Mouse (Mus musculus) layer of hippocampus, adult 8-10 months (tissue): ENCODE results near the gene Fam173a. TPM values are rescaled to one million over a fixed set of nuclear protein-coding genes. Genes with fewer than 3 reads are reported as not detected.
A peak's percentile ranks its signal among the peaks of the same experiment; 100 is the strongest.
"Not testable (repeated sequence)": the region's sequence is repeated elsewhere in the genome, so short reads cannot be mapped to it uniquely, and the experiment has no call there.

Experiments used
- DNase-seq, 2 experiments: peaks; one replicate each; pipeline ENCODE4 v3.0.0; 2022; ENCODE audit warnings: low spot score in 2 of 2
- total RNA-seq, 4 experiments: library from RNA; stranded (reverse); gene quantifications; 2 replicates each; pipeline ENCODE4 v1.2.4; 2022

The Fam173a gene
- total RNA-seq, 4 experiments from 2014 or later: 93.0 to 103 (median 99.1) TPM

DNA sequence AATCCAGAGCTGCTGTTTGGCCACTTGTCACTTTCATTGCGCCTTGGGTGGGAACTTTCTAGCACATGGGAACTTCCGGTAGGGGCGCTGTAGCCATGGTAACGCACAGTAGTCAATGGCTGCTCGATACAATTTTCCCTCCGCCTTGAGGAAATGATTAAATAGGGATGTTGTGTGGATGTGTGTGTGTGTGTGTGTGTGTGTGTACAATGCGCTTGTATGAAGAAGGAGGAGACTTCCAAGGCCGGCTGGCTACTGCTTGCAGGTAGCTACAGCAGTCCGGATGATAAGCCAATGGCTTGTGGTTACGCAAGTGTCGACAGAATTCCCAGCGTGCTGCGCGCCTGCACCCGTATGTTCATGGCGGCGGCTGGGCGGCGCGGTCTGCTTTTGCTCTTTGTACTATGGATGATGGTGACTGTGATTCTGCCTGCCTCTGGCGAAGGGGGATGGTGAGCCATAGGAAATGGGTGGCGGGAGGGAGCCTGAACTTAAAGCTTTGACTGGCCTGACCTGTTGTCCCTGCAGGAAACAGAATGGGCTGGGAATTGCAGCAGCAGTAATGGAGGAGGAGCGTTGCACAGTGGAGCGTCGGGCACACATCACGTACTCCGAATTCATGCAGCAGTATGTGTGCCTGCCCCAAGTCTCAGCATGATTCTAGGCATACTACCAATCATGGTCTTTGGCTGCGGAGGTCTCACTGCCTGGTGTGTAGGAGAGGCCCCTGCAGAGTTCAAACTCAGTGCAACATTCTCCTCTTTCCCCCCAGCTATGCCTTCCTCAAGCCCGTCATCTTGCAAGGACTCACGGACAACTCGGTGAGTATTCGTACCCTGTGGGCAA, 36.2 kb upstream of the Fam173a start, which contains the start of gene Jmjd8:
Gene Jmjd8, plus strand, starts transcription at position 156 of the 846 bp plus-strand sequence.
- peak; percentile 78 to 87 for DNase-seq

DNA sequence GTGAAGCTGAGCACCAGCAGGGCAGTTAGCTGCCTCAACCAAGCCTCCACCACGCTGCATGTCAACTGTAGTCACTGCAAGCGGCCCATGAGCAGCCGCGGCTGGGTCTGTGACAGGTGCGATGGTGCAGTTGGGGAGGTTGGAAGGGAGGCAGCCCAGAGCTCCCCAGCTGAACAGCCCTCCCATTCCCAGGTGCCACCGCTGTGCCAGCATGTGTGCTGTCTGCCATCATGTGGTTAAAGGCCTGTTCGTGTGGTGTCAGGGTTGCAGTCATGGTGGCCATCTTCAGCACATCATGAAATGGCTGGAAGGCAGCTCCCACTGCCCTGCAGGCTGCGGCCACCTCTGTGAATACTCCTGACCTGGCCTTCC, 35.5 kb upstream of the Fam173a start:
- no peak for DNase-seq

GRCm38 (mm10) chr17:25827546-25828222, 35.0 kb upstream of the Fam173a start:
- no peak for DNase-seq

DNA sequence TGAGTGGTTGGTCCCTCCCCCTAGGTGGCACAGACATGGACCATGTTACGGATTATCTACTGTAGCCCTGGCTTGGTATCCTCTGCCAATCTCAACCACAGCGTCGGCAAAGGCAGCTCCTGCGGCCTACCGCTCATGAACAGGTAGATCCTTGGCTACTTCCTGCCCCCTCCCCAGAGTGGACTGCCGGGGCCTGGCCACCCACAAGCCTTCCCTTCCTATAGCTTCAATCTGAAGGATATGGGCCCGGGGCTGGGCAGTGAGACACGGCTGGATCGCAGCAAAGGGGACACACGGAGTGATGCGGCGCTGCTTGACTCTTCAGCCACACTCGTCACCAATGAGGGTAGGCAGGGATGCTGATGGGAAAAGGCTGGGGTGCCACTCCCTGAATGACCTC, 34.3 kb upstream of the Fam173a start:
- DNase-seq: no peak

DNA sequence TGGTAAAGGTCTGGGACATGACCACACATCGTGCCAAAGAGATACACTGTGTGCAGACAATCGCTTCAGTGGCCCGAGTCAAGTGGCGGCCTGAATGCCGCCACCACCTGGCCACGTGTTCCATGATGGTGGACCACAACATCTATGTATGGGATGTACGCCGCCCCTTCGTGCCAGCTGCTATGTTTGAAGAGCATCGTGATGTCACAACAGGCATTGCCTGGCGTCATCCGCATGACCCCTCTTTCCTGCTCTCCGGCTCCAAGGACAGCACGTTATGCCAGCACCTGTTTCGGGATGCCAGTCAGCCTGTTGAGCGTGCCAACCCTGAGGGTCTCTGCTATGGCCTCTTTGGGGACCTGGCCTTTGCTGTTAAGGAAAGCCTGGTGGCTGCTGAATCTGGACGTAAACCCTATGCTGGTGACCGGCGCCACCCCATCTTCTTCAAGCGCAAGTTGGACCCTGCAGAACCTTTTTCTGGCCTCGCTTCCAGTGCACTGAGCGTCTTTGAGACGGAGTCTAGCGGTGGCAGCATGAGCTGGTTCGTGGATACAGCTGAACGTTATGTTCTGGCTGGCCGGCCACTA, 33.4 kb upstream of the Fam173a start:
- no peak for DNase-seq

DNA sequence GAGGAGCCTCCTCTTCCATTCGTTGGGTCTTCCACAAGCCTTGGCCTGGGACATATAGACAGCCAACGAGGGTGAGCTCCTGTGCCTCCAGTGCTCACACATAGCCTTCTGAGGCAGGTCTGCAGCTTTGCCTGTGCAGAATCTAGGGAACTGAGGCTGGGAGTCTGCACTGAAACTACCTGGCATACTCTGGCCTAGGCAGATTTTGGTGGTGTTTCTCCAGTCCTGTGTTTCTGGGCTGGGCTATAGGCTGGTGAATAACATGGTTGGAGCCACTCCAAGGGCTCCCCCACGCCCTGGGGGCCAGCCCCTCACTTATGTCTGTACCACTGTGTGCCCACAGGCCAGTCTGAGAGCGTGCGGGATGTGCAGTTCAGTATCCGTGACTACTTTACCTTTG, 32.6 kb upstream of the Fam173a start:
- DNase-seq: no peak

DNA sequence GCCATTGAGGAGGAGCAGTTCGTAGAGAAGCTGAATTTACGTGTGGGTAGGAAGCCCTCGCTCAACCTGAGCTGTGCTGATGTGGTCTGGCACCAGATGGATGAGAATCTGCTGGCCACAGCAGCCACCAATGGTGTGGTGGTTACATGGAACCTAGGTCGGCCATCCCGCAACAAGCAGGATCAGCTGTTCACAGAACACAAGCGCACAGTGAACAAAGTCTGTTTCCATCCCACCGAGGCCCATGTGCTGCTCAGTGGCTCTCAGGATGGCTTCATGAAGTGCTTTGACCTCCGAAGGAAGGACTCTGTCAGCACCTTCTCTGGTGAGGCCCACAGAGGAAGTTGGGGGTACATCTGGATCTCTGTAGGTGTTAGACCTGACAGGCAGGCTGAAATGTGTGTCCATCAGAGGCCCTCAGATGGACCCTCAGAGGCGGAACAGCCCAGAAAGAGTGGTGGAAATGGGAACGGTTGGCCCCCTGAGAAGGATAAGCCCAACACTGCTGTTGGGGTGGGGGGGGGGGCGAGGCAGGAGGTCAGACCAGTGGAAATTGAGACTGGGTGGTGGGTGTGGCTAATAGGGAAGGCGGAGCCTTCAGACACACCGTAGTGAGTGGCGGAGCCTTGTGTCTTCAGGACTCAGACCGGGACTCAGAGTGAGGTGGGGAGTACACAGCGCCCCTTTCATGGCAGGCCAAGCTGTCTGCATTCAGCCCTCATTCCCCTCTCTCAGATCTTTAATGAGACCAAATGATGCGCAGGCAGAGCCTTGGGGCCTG, 31.9 kb upstream of the Fam173a start:
- DNase-seq: no peak

DNA sequence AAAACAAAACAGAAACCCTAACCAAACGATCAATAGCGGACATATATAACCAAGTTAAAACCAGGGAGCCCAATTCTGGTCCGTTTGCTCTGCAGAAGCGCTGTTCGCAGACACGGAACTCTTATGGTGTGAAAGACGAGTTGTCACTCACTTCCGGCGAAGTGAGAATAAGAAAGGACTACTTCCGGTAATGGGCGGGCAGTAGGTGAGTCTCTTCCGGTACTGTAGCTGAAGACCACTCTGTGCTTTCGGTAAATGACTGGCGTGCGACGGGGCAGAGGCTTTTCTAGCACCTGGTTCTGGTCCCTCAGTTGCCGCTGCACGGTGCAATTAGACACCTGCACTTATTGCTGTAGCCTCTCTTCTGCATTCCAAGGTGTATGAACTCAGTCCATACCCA, 30.8 kb upstream of the Fam173a start, which contains the start of gene Wdr24:
Gene Wdr24, plus strand, starts transcription at position 176 of the 400 bp plus-strand sequence.
- peak in 1 of 2 experiments; percentile 83 for DNase-seq

GRCm38 (mm10) chr17:25818851-25819780, 26.4 kb upstream of the Fam173a start:
- DNase-seq: no peak

GRCm38 (mm10) chr17:25817662-25818061, 25.0 kb upstream of the Fam173a start:
- DNase-seq: no peak

- DNase-seq: peak; percentile 80 to 81
These were observed 20.8 kb upstream of the Fam173a start for GRCm38 (mm10) chr17:25813471-25813870.

- DNase-seq: no peak
These were observed 18.2 kb upstream of the Fam173a start for GRCm38 (mm10) chr17:25810890-25811289.

DNA sequence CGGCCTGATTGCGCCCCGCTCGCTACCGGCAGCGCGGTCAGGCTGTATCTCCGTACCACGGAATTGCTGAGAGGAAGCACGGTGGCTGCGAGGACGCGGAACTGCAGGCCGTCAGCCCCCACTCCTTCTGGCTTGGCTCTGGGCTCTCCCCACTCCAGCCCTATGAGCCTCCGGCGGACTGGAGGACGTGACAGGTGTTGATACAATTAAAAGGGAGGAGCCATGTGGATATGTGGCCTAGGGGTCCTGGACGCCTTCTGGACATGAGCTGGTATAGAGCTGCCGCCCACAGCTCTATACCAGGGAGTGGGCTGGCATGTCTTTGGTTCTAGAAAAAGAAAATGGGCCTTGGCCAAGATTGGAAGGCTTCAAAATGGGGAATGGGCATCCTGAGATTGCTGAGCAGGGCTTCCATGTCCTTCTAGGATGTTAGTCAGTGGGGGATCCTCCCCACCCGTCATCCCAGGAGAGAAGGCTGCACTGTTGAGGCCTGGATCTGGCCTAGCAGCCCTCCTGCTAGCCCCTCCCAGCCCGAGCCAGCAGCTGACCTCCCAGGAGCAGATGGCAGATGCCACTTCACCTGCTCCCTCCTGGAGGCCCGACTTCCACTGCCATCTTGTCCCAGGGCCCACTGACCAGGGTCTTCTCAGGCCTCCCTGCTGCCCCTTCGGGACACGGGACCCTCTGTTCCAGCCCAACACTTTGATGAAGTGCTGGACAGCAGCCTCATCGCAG, 17.1 kb upstream of the Fam173a start:
- DNase-seq: no peak

- peak; percentile 86 to 87 for DNase-seq
These were observed 16.3 kb upstream of the Fam173a start, which contains the start of gene Fbxl16 for GRCm38 (mm10) chr17:25808789-25809605. TSS of gene Fbxl16 (plus strand) at chr17:25809085.

DNA sequence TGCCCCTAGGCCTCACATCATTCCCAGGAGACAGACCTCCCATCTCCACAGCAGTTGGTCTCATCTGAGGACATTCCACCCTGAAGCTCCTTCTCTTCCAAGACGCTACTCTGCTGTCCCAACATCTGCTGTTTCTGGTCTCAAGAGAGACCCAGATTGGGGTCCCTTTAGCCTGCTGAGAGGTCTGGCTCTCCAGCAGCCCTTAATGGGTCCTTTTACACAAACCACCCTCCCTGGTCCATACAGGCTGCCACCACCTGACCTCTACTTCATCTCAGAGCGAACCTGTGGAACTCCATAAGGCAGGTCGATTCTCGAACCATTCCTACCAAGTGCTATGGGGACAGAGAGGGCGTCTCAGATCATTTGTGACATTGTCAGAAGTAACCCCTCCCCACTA, 15.3 kb upstream of the Fam173a start:
- no peak for DNase-seq

DNA sequence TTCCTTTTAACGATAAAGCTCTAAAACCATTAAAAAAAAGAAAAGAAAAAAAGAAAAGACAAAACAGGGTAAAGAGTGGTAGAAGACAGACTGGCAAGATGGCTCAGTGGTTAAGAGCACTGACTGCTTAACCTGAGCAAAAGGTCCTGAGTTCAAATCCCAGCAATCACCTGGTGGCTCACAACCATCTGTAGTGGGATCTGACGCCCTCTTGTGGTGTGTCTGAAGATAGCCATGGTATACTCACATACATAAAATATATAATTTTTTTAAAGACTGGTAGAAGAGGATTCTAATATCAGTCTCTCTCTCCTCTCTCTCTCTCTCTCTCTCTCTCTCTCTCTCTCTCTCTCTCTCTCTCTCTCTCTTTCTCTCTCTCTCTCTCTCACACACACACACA, 14.8 kb upstream of the Fam173a start:
- not testable (repeated sequence) for DNase-seq

DNA sequence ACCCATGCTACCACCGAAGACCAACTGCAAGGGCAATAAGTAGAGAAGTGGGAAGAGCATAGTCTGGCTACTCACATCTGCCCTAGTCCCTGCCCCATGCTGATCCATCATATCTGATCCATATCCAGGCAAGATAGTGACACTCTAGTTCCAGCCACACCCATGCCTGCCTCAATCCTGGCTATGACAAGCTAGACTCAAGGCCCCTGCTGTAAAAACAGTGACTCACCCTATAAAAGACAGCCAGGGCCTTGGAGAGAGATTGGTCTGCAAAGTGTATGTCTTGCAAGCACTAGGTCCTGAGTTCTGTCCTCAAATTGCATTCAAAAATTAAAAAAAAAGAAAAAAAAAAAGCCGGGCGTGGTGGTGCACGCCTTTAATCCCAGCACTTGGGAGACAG, 13.8 kb upstream of the Fam173a start:
- DNase-seq: no peak

DNA sequence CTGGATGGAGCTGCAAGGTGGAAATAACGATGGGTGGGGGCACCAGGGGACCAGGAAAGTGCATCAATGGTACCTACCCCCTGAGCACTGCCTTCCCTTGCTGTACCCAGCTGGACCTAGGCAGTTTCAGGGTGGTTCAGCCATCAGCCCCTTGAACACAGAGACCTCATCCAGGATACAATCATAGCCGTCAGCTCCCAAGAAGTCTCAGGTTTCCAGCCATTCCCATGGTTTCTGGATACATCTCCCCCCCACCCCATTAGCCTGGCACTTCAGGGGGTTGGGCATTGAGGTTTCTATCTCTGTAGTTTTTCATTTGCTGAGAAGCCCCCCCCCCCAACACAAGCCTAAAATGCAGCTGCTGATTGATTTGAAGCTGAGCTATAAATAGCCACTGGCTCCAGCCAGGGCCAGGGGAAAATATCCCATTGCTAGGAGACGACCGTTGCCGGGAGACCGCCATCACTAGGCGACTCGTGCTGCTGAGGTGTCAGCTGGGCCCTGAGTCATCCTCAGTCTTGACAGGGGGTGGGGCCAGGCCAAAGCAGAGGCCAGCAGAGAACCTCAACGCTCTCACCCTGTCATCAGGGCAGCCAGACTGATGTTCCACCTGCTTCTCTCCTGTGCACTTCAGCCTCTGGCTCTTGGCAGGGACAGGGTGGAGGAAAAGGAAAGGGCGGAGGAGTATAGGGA, 10.3 kb upstream of the Fam173a start:
- peak; percentile 88 to 91 for DNase-seq
